Mouse (Mus musculus) erythroblast, embryonic 14.5 days (primary cell): ENCODE measurements around the gene Hk3.

Source experiments
- GATA1 ChIP-seq: IDR thresholded peaks from 2 replicates; pipeline ENCODE4 v1.6.1; 2012; ENCODE audit warnings: low read length, inconsistent platforms, mixed read lengths
- TAL1 ChIP-seq: IDR thresholded peaks from 3 replicates; pipeline ENCODE4 v1.6.1; 2012; ENCODE audit warnings: low read length, inconsistent platforms, mixed read lengths

- TF ChIP-seq TAL1: no peak
- no peak for TF ChIP-seq GATA1
These were observed at the start of gene Hk3 for GRCm38 (mm10) chr13:55021194-55021779.
